Mouse (Mus musculus): ENCODE measurements around the gene Chmp5. TPM values are rescaled to one million over a fixed set of nuclear protein-coding genes. Genes with fewer than 3 reads are reported as not detected.
"Not testable (repeated sequence)": the region's sequence is repeated elsewhere in the genome, so short reads cannot be mapped to it uniquely, and the experiment has no call there.

Chmp5 gene
- 100 to 1,000 TPM; 101 to 105 TPM for total RNA-seq (2021)
- long read RNA-seq, experiment 1, transcript Chmp5-201 (8 exons, 1,519 nt), result major isoform, 157 of 165 reads
- long read RNA-seq, experiment 1, partial matches to known transcripts, result 5 of 165 reads
- long read RNA-seq, experiment 1, other reads (novel, unspliced or antisense), result 3 of 165 reads
- long read RNA-seq, experiment 2, transcript Chmp5-201 (8 exons, 1,519 nt), result major isoform, 30 of 31 reads
- long read RNA-seq, experiment 2, partial matches to known transcripts, result 1 of 31 reads
- long read RNA-seq, experiment 2, other reads (novel, unspliced or antisense), result 0 of 31 reads

DNA sequence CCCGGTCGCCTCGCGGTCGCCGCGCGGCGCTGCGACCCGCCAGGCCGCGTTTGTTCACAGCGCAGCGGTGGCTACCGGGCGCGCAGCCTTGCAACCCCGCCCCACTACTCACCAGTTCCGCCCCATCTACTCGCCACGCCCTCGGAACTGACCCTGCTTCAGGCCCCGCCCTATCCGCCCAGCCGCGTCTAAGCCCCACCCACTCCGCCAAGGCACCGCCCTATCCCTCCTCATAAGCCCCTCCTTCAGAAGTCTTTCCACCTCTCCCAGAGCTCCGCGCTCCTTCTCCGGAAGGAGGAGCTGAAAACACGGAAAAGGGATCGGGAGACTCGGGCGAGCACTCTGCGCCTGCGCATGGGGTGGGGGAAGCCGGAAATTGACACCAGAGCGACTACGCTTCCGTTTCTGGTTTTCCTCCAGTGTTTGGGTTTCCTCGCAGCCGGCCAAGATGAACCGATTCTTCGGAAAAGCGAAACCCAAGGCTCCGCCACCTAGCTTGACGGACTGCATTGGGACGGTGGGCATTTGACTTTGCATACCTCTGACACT is at the start of gene Chmp5, which contains the start of gene Bag1:
TSS of gene Chmp5 (plus strand) at position 248 of the 549 bp plus-strand sequence.
TSS of gene Bag1 (minus strand) at position 135 of the 549 bp plus-strand sequence.
- DNase-seq, result peak; percentile 99

DNA sequence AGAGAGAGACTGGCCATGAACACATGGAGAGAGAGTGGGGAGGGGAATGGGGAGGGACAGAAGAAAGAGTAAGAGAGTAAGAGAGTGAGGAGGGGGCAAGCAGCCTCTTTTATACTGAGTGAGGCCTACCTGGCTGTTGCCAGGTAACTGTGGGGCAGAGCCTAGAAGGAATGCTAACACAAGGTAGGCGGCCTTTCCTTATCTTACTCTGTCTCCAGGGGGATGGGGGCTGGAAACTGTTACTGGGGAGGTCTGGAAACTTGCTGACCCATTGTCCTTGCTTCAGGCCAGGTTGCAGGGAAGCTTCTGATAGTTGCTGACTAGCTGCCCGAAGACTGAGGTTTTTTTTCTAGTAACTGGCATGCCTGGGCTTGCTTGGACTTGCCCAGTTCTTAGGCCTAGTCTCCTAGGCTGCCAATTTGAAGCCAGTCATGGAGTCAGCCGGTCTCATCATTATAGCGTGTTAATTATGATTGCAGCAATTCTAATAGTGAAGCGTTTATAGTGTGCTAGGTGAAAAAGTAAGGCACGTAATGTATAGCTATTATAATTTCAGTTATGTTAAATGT is 49.6 kb upstream of the Chmp5 start:
- DNase-seq, result no peak

GRCm38 (mm10) chr4:40899264-40899663 is 48.9 kb upstream of the Chmp5 start:
- peak in 1 of 2 experiments; percentile 41 for DNase-seq

DNA sequence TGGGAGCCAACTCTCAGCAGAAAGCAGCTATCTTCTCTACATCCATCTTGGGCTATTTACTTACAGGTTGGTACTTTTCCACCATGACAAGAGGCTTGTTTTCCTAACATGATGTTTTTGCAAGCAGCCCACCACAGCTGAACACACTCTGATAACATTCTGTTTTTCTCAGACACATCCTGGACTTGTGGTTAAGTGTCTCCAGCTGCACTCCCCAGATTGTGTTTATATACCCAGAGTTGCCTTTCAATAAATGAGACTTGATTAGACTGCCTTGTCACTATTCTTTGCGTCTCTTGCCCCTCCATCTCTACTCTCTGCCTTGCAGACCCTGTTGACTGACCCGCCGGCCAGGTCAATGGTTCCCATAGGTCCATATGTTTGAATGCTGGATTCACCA is 48.1 kb upstream of the Chmp5 start:
- DNase-seq, result no peak

- DNase-seq, result no peak
Observed at GRCm38 (mm10) chr4:40900612-40901011, 47.6 kb upstream of the Chmp5 start.

- no peak for DNase-seq
Observed at GRCm38 (mm10) chr4:40906298-40906697, 41.9 kb upstream of the Chmp5 start.

DNA sequence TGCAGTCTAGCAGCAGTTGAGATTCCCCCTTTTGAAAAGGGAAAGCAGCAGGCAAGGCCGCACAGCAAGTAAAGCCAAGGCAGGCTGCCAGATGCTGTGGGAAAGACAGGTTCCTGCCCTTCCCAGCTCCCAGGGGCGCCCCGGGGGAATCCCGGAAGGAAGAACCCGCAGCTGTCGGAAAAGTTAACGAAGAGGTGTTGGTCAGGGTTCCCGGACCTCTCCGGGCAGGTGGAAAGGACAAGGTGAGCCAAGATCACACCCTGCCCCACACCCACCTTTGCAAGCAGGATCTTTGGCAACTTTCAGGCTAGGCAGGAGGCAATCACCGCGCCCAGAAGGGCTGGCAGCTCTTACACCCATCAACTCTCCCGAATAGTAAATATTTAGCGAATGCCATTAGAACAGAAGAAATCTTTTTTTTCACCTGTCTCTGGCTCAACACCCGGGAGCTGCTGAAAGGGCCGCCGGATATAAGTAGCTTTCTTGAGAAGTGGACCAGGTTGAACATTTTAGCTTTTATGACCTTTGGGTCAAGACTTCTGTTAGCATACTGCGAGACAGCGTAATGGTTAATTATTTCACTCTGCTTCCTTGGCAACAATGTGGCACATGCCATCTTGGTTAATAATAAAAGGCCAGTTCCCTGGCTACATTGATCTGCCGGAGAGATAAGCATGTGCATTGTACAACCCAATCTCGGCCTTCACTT is 39.8 kb upstream of the Chmp5 start:
- DNase-seq, result peak; percentile 61 to 72

- DNase-seq, result no peak
Observed at GRCm38 (mm10) chr4:40914287-40914867, 33.8 kb upstream of the Chmp5 start.

DNA sequence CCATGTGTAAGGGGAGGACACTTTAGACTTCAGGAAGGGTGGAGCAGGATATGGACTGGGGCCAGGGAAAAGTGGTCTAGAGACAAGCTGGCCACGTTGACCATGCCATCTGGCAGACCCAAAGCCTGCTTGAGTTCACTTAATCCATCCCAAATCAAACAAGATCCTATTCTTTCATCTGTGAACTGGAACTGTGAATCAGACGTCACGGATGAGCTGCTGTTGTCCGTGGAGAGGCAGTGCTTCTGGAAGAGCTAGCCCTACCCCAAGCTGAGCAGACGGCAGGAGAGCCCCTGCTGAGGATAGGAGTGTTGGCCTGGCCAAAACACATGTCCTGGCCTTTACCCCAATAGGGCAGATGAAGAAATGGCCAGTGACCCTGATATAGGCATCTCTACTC is 32.3 kb upstream of the Chmp5 start:
- no peak for DNase-seq

- DNase-seq, result no peak
Observed at GRCm38 (mm10) chr4:40916592-40917155, 31.5 kb upstream of the Chmp5 start.

GRCm38 (mm10) chr4:40919785-40920184 is 28.4 kb upstream of the Chmp5 start, which contains the start of gene Spink4:
Gene Spink4 (plus strand): TSS chr4:40920052.
- peak; percentile 49 to 52 for DNase-seq

- no peak for DNase-seq
Observed at GRCm38 (mm10) chr4:40920576-40920975, 27.6 kb upstream of the Chmp5 start.

- DNase-seq, result no peak
Observed at GRCm38 (mm10) chr4:40921288-40921687, 26.9 kb upstream of the Chmp5 start.

DNA sequence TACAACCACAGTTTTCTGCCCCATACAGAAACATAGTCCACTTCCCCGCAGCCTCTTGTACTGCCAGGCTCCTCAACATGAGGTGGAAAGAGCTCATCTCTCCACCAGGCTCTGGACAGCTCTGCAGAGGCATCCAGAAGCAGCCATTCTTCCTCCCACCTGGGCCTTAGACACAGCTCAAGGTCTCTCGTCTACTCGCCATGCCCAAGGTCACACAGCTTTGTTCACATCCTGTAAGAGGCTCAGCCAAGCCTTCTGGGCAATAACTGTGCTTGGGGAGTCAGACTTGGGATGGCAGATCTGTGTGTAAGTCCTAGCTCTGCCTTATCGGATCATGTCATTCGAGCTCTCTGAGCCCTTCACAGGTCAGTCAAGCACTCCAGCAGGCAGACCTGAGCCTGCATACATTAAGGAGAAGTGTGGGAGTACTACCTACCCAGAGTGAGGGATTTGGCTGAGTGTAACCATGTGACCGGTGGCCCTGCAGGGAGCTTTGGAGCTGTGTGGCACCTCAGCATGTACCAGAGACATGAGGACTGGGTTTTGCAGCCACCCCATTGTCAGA is 25.0 kb upstream of the Chmp5 start:
- DNase-seq, result peak; percentile 29 to 48

GRCm38 (mm10) chr4:40925568-40925967 is 22.6 kb upstream of the Chmp5 start:
- no peak for DNase-seq

- no peak for DNase-seq
Observed at GRCm38 (mm10) chr4:40929046-40929445, 19.2 kb upstream of the Chmp5 start.

DNA sequence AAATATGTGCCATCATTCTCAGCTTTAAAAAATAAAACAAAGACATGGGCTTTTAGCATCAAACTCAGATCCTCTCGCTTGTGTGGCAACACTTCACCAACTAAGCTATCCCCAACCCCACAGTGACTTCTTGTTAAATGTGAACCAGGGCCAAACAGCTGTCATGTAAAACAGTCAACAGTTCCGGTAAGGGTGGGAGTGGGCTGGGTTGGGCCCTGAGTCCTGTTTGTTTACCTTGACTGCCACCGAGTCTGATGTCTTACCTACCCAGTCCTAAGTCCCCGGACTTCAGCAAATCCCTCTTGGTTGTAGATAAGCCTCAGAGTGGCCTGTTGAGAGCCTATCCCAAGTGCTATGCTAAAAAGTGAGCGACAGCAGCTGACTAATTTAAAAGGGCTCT is 14.5 kb upstream of the Chmp5 start:
- no peak for DNase-seq

GRCm38 (mm10) chr4:40934369-40934768 is 13.8 kb upstream of the Chmp5 start:
- DNase-seq, result not testable (repeated sequence)

- peak; percentile 31 to 56 for DNase-seq
Observed at GRCm38 (mm10) chr4:40936175-40936839, 11.9 kb upstream of the Chmp5 start.

GRCm38 (mm10) chr4:40938793-40939192 is 9.4 kb upstream of the Chmp5 start:
- no peak for DNase-seq

GRCm38 (mm10) chr4:40943651-40944050 is 4.6 kb upstream of the Chmp5 start:
- DNase-seq, result no peak
